Mouse (Mus musculus): Measurements from ENCODE around the gene Adrb1. TPM values are rescaled to one million over a fixed set of nuclear protein-coding genes. Genes with fewer than 3 reads are reported as not detected.
"Not testable (repeated sequence)": the region's sequence is repeated elsewhere in the genome, so short reads cannot be mapped to it uniquely, and the experiment has no call there.

The Adrb1 gene
- polyA plus RNA-seq, 1 experiment from 2014 or later = 1.5 TPM

GRCm38 (mm10) chr19:56749343-56749742 lies 27.3 kb downstream of the Adrb1 start:
- no peak overlapping the region for H3K27ac ChIP-seq (ENCODE audit: low read depth, low read length)
- ATAC-seq (replicated peaks; ENCODE audit: insufficient number of reproducible peaks, low FRiP score, low TSS enrichment) = no peak
- H3K4me1 ChIP-seq (ENCODE audit: control insufficient read depth, insufficient read depth, low read length) = peaks cover 6% of the 10 kb centered on the region
- no peak overlapping the region for H3K4me3 ChIP-seq (ENCODE audit: low read depth, low read length)
- WGBS (ENCODE audit: insufficient replicate concordance) = 46% methylated on average over 3 of the region's 3 CpGs
- no peaks in the 10 kb centered on the region for H3K9me3 ChIP-seq (replicated peaks; ENCODE audit: control insufficient read depth, low read length)
- H3K27me3 ChIP-seq (ENCODE audit: control insufficient read depth, insufficient read depth, low read length) = no peaks in the 10 kb centered on the region
- no peak overlapping the region for H3K4me2 ChIP-seq
- H3K36me3 ChIP-seq (ENCODE audit: control insufficient read depth, insufficient read depth, low read length) = no peaks in the 10 kb centered on the region
- no peak overlapping the region for H3K9ac ChIP-seq (ENCODE audit: low read depth, low read length)

- 56% methylated on average over 4 of the region's 4 CpGs for WGBS (ENCODE audit: insufficient replicate concordance)
- Histone ChIP-seq H3K36me3 (ENCODE audit: control insufficient read depth, insufficient read depth, low read length) (no peaks in the 10 kb centered on the region), H3K4me3 (ENCODE audit: low read depth, low read length) (no peak overlapping the region), H3K27me3 (ENCODE audit: control insufficient read depth, insufficient read depth, low read length) (no peaks in the 10 kb centered on the region), H3K4me1 (ENCODE audit: control insufficient read depth, insufficient read depth, low read length) (peaks cover 3% of the 10 kb centered on the region; the same call in 1 of the 2 replicates), H3K9ac (ENCODE audit: low read depth, low read length) (no peak overlapping the region), H3K9me3 (replicated peaks; ENCODE audit: control insufficient read depth, low read length) (no peaks in the 10 kb centered on the region), H3K4me2 (no peak overlapping the region), H3K27ac (ENCODE audit: low read depth, low read length) (no peak overlapping the region)
- no peak for ATAC-seq (replicated peaks; ENCODE audit: insufficient number of reproducible peaks, low FRiP score, low TSS enrichment)
Observed at GRCm38 (mm10) chr19:56750709-56751108, 28.7 kb downstream of the Adrb1 start.

- not testable (repeated sequence) for H3K4me3 ChIP-seq (ENCODE audit: low read depth, low read length); H3K27ac ChIP-seq (ENCODE audit: low read depth, low read length); H3K27me3 ChIP-seq (ENCODE audit: control insufficient read depth, insufficient read depth, low read length); H3K36me3 ChIP-seq (ENCODE audit: control insufficient read depth, insufficient read depth, low read length); ATAC-seq (replicated peaks; ENCODE audit: insufficient number of reproducible peaks, low FRiP score, low TSS enrichment); H3K9me3 ChIP-seq (replicated peaks; ENCODE audit: control insufficient read depth, low read length); H3K4me2 ChIP-seq; H3K4me1 ChIP-seq (ENCODE audit: control insufficient read depth, insufficient read depth, low read length); H3K9ac ChIP-seq (ENCODE audit: low read depth, low read length)
- 88% methylated on average over 2 of the region's 2 CpGs for WGBS (ENCODE audit: insufficient replicate concordance)
Observed at GRCm38 (mm10) chr19:56754456-56754855, 32.5 kb downstream of the Adrb1 start.

- Histone ChIP-seq H3K9ac (ENCODE audit: low read depth, low read length) (no peak overlapping the region), H3K27me3 (ENCODE audit: control insufficient read depth, insufficient read depth, low read length) (no peaks in the 10 kb centered on the region), H3K4me2 (no peak overlapping the region), H3K27ac (ENCODE audit: low read depth, low read length) (no peak overlapping the region), H3K9me3 (replicated peaks; ENCODE audit: control insufficient read depth, low read length) (no peaks in the 10 kb centered on the region), H3K4me1 (ENCODE audit: control insufficient read depth, insufficient read depth, low read length) (peaks cover 8% of the 10 kb centered on the region), H3K4me3 (ENCODE audit: low read depth, low read length) (no peak overlapping the region), H3K36me3 (ENCODE audit: control insufficient read depth, insufficient read depth, low read length) (no peaks in the 10 kb centered on the region)
- ATAC-seq (replicated peaks; ENCODE audit: insufficient number of reproducible peaks, low FRiP score, low TSS enrichment) = no peak
- 81% methylated on average over 10 of the region's 10 CpGs for WGBS (ENCODE audit: insufficient replicate concordance)
Observed at GRCm38 (mm10) chr19:56756412-56756811, 34.4 kb downstream of the Adrb1 start.

GRCm38 (mm10) chr19:56758311-56758710 lies 36.3 kb downstream of the Adrb1 start:
- H3K4me1 ChIP-seq (ENCODE audit: control insufficient read depth, insufficient read depth, low read length) = peaks cover 8% of the 10 kb centered on the region
- no peaks in the 10 kb centered on the region for H3K36me3 ChIP-seq (ENCODE audit: control insufficient read depth, insufficient read depth, low read length)
- no peak for ATAC-seq (replicated peaks; ENCODE audit: insufficient number of reproducible peaks, low FRiP score, low TSS enrichment)
- no peaks in the 10 kb centered on the region for H3K27me3 ChIP-seq (ENCODE audit: control insufficient read depth, insufficient read depth, low read length)
- H3K4me3 ChIP-seq (ENCODE audit: low read depth, low read length) = no peak overlapping the region
- H3K4me2 ChIP-seq = no peak overlapping the region
- 87% methylated on average over 2 of the region's 2 CpGs for WGBS (ENCODE audit: insufficient replicate concordance)
- H3K9me3 ChIP-seq (replicated peaks; ENCODE audit: control insufficient read depth, low read length) = no peaks in the 10 kb centered on the region
- no peak overlapping the region for H3K27ac ChIP-seq (ENCODE audit: low read depth, low read length)
- no peak overlapping the region for H3K9ac ChIP-seq (ENCODE audit: low read depth, low read length)

- Histone ChIP-seq H3K4me2 (no peak overlapping the region), H3K36me3 (ENCODE audit: control insufficient read depth, insufficient read depth, low read length) (no peaks in the 10 kb centered on the region), H3K27ac (ENCODE audit: low read depth, low read length) (no peak overlapping the region), H3K27me3 (ENCODE audit: control insufficient read depth, insufficient read depth, low read length) (no peaks in the 10 kb centered on the region), H3K9ac (ENCODE audit: low read depth, low read length) (no peak overlapping the region), H3K9me3 (replicated peaks; ENCODE audit: control insufficient read depth, low read length) (no peaks in the 10 kb centered on the region), H3K4me1 (ENCODE audit: control insufficient read depth, insufficient read depth, low read length) (peaks cover 8% of the 10 kb centered on the region), H3K4me3 (ENCODE audit: low read depth, low read length) (no peak overlapping the region)
- no peak for ATAC-seq (replicated peaks; ENCODE audit: insufficient number of reproducible peaks, low FRiP score, low TSS enrichment)
- 59% methylated on average over 4 of the region's 4 CpGs for WGBS (ENCODE audit: insufficient replicate concordance)
Observed at GRCm38 (mm10) chr19:56759740-56760139, 37.7 kb downstream of the Adrb1 start.

GRCm38 (mm10) chr19:56760306-56760940 lies 38.4 kb downstream of the Adrb1 start:
- Histone ChIP-seq H3K4me3 (ENCODE audit: low read depth, low read length) (no peak overlapping the region), H3K27ac (ENCODE audit: low read depth, low read length) (no peak overlapping the region), H3K27me3 (ENCODE audit: control insufficient read depth, insufficient read depth, low read length) (no peaks in the 10 kb centered on the region), H3K9ac (ENCODE audit: low read depth, low read length) (no peak overlapping the region), H3K4me1 (ENCODE audit: control insufficient read depth, insufficient read depth, low read length) (peaks cover 8% of the 10 kb centered on the region), H3K36me3 (ENCODE audit: control insufficient read depth, insufficient read depth, low read length) (no peaks in the 10 kb centered on the region), H3K9me3 (replicated peaks; ENCODE audit: control insufficient read depth, low read length) (no peaks in the 10 kb centered on the region), H3K4me2 (no peak overlapping the region)
- 74% methylated on average over 8 of the region's 8 CpGs for WGBS (ENCODE audit: insufficient replicate concordance)
- no peak for ATAC-seq (replicated peaks; ENCODE audit: insufficient number of reproducible peaks, low FRiP score, low TSS enrichment)

GRCm38 (mm10) chr19:56761096-56761495 lies 39.1 kb downstream of the Adrb1 start:
- WGBS (ENCODE audit: insufficient replicate concordance) = 63% methylated on average over 5 of the region's 5 CpGs
- no peaks in the 10 kb centered on the region for H3K36me3 ChIP-seq (ENCODE audit: control insufficient read depth, insufficient read depth, low read length)
- no peaks in the 10 kb centered on the region for H3K9me3 ChIP-seq (replicated peaks; ENCODE audit: control insufficient read depth, low read length)
- no peak overlapping the region for H3K27ac ChIP-seq (ENCODE audit: low read depth, low read length)
- no peak for ATAC-seq (replicated peaks; ENCODE audit: insufficient number of reproducible peaks, low FRiP score, low TSS enrichment)
- H3K4me3 ChIP-seq (ENCODE audit: low read depth, low read length) = no peak overlapping the region
- H3K9ac ChIP-seq (ENCODE audit: low read depth, low read length) = no peak overlapping the region
- H3K4me2 ChIP-seq = no peak overlapping the region
- H3K4me1 ChIP-seq (ENCODE audit: control insufficient read depth, insufficient read depth, low read length) = peaks cover 8% of the 10 kb centered on the region
- no peaks in the 10 kb centered on the region for H3K27me3 ChIP-seq (ENCODE audit: control insufficient read depth, insufficient read depth, low read length)

GRCm38 (mm10) chr19:56761727-56762126 lies 39.7 kb downstream of the Adrb1 start:
- H3K9ac ChIP-seq (ENCODE audit: low read depth, low read length) = no peak overlapping the region
- no peaks in the 10 kb centered on the region for H3K36me3 ChIP-seq (ENCODE audit: control insufficient read depth, insufficient read depth, low read length)
- H3K27ac ChIP-seq (ENCODE audit: low read depth, low read length) = no peak overlapping the region
- H3K4me3 ChIP-seq (ENCODE audit: low read depth, low read length) = no peak overlapping the region
- H3K27me3 ChIP-seq (ENCODE audit: control insufficient read depth, insufficient read depth, low read length) = no peaks in the 10 kb centered on the region
- H3K9me3 ChIP-seq (replicated peaks; ENCODE audit: control insufficient read depth, low read length) = no peaks in the 10 kb centered on the region
- no peak overlapping the region for H3K4me2 ChIP-seq
- H3K4me1 ChIP-seq (ENCODE audit: control insufficient read depth, insufficient read depth, low read length) = peaks cover 8% of the 10 kb centered on the region
- no peak for ATAC-seq (replicated peaks; ENCODE audit: insufficient number of reproducible peaks, low FRiP score, low TSS enrichment)
- 70% methylated on average over 2 of the region's 2 CpGs for WGBS (ENCODE audit: insufficient replicate concordance)
